Mouse (Mus musculus) C2C12 (cell line): ENCODE measurements at regions not wholly inside any gene's neighbourhood (a gene's known extent, or its start where the extent isn't known, plus 50 kb on each side); places are given as distances from the start of the nearest gene placed in this dataset.

Experiments used
- H3K27me3 ChIP-seq: one replicate; pipeline ENCODE4 v1.6.1; 2011; ENCODE audit not compliant: control insufficient read depth, insufficient read depth, insufficient read length
- H3K36me3 ChIP-seq: one replicate; pipeline ENCODE4 v1.6.1; 2011; ENCODE audit not compliant: control insufficient read depth, insufficient read depth
- H3K4me3 ChIP-seq: one replicate; pipeline ENCODE4 v1.5.1; 2011; ENCODE audit warnings: mild to moderate bottlenecking, control low read depth; ENCODE audit not compliant: poor library complexity, insufficient read depth, severe bottlenecking
- H3K79me2 ChIP-seq: one replicate; pipeline ENCODE4 v1.6.1; 2011; ENCODE audit not compliant: control insufficient read depth, insufficient read depth
- H3K79me3 ChIP-seq: one replicate; pipeline ENCODE4 v1.6.1; 2011; ENCODE audit warnings: low read depth, control low read depth
- H3ac ChIP-seq: one replicate; pipeline ENCODE3; 2011; ENCODE audit warnings: low read depth; ENCODE audit not compliant: control insufficient read depth, insufficient read length
- CEBPB ChIP-seq: IDR thresholded peaks from one replicate; pipeline ENCODE4 v1.6.1; 2011; ENCODE audit warnings: low read depth, mild to moderate bottlenecking, control low read depth, moderate library complexity
- CTCF ChIP-seq: IDR thresholded peaks from one replicate; pipeline ENCODE4 v1.5.1; 2011; ENCODE audit not compliant: control insufficient read depth, insufficient read depth, insufficient read length
- FOSL1 ChIP-seq: IDR thresholded peaks from one replicate; pipeline ENCODE4 v1.8.0; 2011; ENCODE audit warnings: mild to moderate bottlenecking, low read length; ENCODE audit not compliant: poor library complexity, insufficient read depth, severe bottlenecking
- MAX ChIP-seq: IDR thresholded peaks from one replicate; pipeline ENCODE4 v1.6.1; 2011; ENCODE audit warnings: mild to moderate bottlenecking, control low read depth
- MYOD1 ChIP-seq: IDR thresholded peaks from one replicate; pipeline ENCODE4 v1.6.1; 2011; ENCODE audit warnings: low read depth; ENCODE audit not compliant: control insufficient read depth, insufficient read length
- MYOG ChIP-seq: IDR thresholded peaks from one replicate; pipeline ENCODE4 v1.6.1; 2011; ENCODE audit not compliant: control insufficient read depth, insufficient read length; ENCODE audit errors: extremely low read depth
- USF1 ChIP-seq: IDR thresholded peaks from one replicate; pipeline ENCODE4 v1.6.1; 2011; ENCODE audit warnings: low read depth, mild to moderate bottlenecking, control low read depth, moderate library complexity

- no peaks in the 10 kb centered on the region for H3K36me3 ChIP-seq
- no peaks in the 10 kb centered on the region for H3K79me3 ChIP-seq
- H3ac ChIP-seq, result no peak overlapping the region
- no peak overlapping the region for H3K4me3 ChIP-seq
- H3K27me3 ChIP-seq, result no peaks in the 10 kb centered on the region
- no peak for TF ChIP-seq CTCF
- TF ChIP-seq MYOG, result no peak
- TF ChIP-seq FOSL1, result no peak
- H3K79me2 ChIP-seq, result no peaks in the 10 kb centered on the region
Measured at GRCm38 (mm10) chr10:37250934-37251521, 112.3 kb upstream of the Marcks start.

- no peak for TF ChIP-seq CTCF
- TF ChIP-seq CEBPB, result no peak
- TF ChIP-seq USF1, result no peak
- no peak for TF ChIP-seq MYOG
- TF ChIP-seq FOSL1, result no peak
- TF ChIP-seq MAX, result no peak
- no peak for TF ChIP-seq MYOD1
Measured at GRCm38 (mm10) chr10:37250157-37250556, 111.4 kb upstream of the Marcks start.

GRCm38 (mm10) chr10:37249511-37249910 is 110.8 kb upstream of the Marcks start:
- H3K36me3 ChIP-seq, result no peaks in the 10 kb centered on the region
- H3K79me2 ChIP-seq, result no peaks in the 10 kb centered on the region
- H3K79me3 ChIP-seq, result no peaks in the 10 kb centered on the region
- no peak overlapping the region for H3ac ChIP-seq
- TF ChIP-seq FOSL1 (no peak), USF1 (no peak), CTCF (no peak), MYOD1 (no peak), MYOG (no peak), MAX (no peak), CEBPB (no peak)
- H3K4me3 ChIP-seq, result no peak overlapping the region
- H3K27me3 ChIP-seq, result no peaks in the 10 kb centered on the region

More at GRCm38 (mm10) chr10:37250157-37250556, 111.4 kb upstream of the Marcks start:
- Histone ChIP-seq H3K79me3 (no peaks in the 10 kb centered on the region), H3ac (no peak overlapping the region), H3K79me2 (no peaks in the 10 kb centered on the region), H3K27me3 (no peaks in the 10 kb centered on the region), H3K4me3 (no peak overlapping the region), H3K36me3 (no peaks in the 10 kb centered on the region)

GRCm38 (mm10) chr10:37247121-37247520 is 108.4 kb upstream of the Marcks start:
- Histone ChIP-seq H3ac (no peak overlapping the region), H3K79me3 (no peaks in the 10 kb centered on the region), H3K36me3 (no peaks in the 10 kb centered on the region), H3K79me2 (no peaks in the 10 kb centered on the region), H3K4me3 (no peak overlapping the region), H3K27me3 (no peaks in the 10 kb centered on the region)
- TF ChIP-seq CEBPB, result no peak
- no peak for TF ChIP-seq USF1
- no peak for TF ChIP-seq MYOG
- no peak for TF ChIP-seq CTCF
- TF ChIP-seq MAX, result no peak
- no peak for TF ChIP-seq FOSL1
- TF ChIP-seq MYOD1, result no peak

GRCm38 (mm10) chr10:37243136-37243535 is 104.4 kb upstream of the Marcks start:
- H3ac ChIP-seq, result no peak overlapping the region
- H3K4me3 ChIP-seq, result no peak overlapping the region
- TF ChIP-seq USF1 (no peak), FOSL1 (no peak), CTCF (no peak), MYOG (no peak)
- no peaks in the 10 kb centered on the region for H3K36me3 ChIP-seq
- no peaks in the 10 kb centered on the region for H3K79me3 ChIP-seq
- H3K79me2 ChIP-seq, result no peaks in the 10 kb centered on the region
- H3K27me3 ChIP-seq, result no peaks in the 10 kb centered on the region

GRCm38 (mm10) chr10:37241821-37242263 is 103.1 kb upstream of the Marcks start:
- Histone ChIP-seq H3K4me3 (no peak overlapping the region), H3K27me3 (no peaks in the 10 kb centered on the region), H3K79me3 (no peaks in the 10 kb centered on the region), H3K79me2 (no peaks in the 10 kb centered on the region), H3K36me3 (no peaks in the 10 kb centered on the region), H3ac (no peak overlapping the region)
- no peak for TF ChIP-seq MAX
- no peak for TF ChIP-seq USF1
- no peak for TF ChIP-seq CEBPB
- no peak for TF ChIP-seq MYOD1
- TF ChIP-seq FOSL1, result no peak
- TF ChIP-seq MYOG, result no peak
- TF ChIP-seq CTCF, result no peak
